Mouse (Mus musculus) heart, adult 2 months (tissue): ENCODE measurements around the gene Cdk16.

ENCODE experiments used
- CTCF ChIP-seq: fragments of 200-600 bp; IDR thresholded peaks from 2 replicates; pipeline ENCODE4 v1.8.1; 2022; ENCODE audit warnings: antibody characterized with exemption, mild to moderate bottlenecking, moderate library complexity
- EP300 ChIP-seq: fragments of 200-500 bp; IDR thresholded peaks from 2 replicates; pipeline ENCODE4 v1.6.1; 2011; ENCODE audit warnings: low read depth, low read length, control low read depth; ENCODE audit not compliant: insufficient read depth

GRCm38 (mm10) chrX:20662317-20662715 is 25.4 kb upstream of the Cdk16 start:
- TF ChIP-seq CTCF (no peak), EP300 (no peak)
